Mouse (Mus musculus): ENCODE measurements at regions not wholly inside any gene's neighbourhood (a gene's known extent, or its start where the extent isn't known, plus 50 kb on each side); places are given as distances from the start of the nearest gene placed in this dataset.
"Not testable (repeated sequence)": the region's sequence is repeated elsewhere in the genome, so short reads cannot be mapped to it uniquely, and the experiment has no call there.

DNA sequence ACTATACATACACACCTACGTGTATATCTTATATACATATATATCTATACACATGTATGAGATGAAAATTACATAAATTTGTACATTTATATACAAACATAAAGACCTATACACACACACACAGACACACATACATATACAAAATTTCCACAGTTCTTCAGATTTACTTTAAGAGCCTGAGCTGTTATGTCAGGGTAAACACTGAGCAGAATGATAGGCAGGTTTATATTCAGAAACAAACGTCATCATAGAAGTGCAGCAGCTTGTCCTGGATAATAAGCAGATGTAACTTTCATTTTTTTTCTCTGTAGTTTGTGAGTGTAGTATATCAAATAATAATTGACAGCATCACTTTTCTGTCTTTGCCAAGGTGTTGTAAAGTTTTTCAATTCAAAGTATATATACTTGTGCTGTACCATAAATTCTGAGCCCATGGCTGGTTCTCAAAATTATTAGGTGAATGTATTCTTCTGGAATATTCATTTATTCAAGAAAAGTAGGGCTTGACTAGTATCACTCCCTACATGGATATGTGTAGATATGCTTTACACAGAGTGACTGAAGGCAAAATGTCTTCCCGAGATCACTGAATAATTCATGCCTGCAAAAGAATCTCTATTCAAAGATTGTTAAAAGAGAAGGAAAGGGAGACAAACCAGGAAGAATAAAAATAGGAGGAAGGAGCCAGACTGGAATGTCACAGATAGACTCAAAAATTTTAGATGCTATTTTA is 583.8 kb upstream of the Brinp3 start:
- no peak for DNase-seq (ENCODE audit: low spot score in 2 of 2)

DNA sequence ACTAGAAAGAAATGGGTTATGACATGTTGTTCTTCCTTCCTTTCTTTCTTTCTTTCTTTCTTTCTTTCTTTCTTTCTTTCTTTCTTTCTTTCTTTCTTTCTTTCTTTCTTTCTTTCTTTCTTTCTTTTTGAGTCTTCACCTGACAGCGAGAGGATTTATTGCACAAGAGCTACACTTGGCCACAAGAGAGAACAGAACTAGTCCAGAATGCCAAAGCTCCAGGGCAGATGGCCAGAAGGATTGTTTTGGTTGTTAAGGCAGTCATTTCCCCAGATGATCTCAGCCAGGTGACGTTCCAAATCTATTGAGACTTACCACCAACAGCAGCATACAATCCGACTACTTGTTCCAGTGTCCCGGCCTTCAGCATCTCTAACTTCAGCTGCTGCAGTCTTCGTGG is 558.8 kb upstream of the Brinp3 start:
- no peak for DNase-seq (ENCODE audit: low spot score in 2 of 2)

DNA sequence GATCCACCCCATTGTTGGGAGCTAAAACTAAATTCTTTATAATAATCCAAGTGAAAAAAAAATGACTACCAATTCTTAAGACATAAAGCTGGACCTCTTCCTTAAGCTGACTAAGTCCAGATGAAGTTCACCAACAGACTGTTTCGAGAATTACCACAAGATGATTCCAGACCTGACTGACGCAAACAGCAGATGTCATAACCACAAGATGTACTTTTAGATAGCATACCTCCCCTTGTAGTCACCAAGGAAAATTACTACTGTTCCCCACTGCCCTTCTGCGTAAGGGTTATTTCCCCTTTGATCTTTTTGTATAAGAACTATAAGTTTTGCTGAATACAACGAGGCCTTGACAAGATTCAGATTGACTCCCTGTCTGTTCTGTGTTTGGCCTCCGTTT is 536.8 kb upstream of the Brinp3 start:
- DNase-seq (ENCODE audit: low spot score in 2 of 2): not testable (repeated sequence)

DNA sequence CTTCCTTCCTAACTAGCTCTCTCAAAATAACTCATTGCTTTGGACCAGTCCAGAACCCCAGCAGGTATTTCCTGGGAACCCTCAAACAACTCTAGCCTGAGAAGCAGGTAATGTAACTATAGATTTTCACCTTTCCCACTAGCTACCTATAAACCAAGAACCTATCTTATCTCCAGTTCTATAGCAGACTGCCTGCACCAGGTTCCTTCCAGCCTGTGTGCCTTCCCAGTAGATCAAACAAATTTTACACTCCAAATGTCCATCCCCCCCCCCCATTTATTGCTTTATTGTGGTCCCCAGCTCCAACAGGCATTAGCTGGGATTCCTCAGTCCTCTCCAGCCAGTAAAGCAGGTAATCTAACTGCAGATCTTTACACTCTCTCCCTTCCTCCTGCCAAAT is 532.3 kb upstream of the Brinp3 start:
- no peak for DNase-seq (ENCODE audit: low spot score in 2 of 2)

DNA sequence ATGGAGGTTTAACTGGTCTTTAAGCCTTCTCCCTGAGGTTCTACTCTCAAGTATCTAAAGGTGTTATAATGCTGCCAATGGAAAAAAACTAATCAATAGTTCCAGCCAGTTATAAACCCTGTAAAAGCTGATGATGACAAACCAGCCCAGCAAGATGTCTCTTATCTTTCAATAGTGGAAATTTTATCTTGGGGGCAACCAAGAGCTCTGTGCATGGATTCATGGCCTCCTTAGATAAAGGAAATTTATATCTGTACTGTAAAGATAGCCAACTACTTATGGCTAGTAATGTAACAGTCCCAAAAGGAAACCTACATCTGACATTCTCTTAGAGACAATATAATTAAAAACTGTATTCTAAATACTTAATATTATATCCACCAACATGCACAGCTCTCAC is 526.5 kb upstream of the Brinp3 start:
- DNase-seq (ENCODE audit: low spot score in 2 of 2): no peak

DNA sequence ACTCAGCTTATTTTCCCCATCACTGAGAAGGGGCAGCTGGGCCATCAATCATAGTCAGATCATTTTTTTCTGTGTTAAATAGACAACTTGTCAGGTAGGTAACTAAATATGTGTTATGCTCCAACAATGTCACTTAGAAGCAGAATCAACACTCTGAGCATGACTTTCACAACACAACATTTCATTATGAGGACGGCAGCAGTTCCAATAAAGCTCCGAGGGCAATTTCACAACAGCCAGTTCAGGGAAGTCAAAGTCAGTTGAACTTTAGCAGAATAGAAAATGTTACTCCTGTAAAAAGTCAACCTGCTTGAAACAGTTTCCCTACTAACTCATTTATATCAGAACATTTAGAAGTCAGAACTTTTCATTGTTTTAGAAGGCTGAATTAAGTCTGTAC is 522.1 kb upstream of the Brinp3 start:
- no peak for DNase-seq (ENCODE audit: low spot score in 2 of 2)

DNA sequence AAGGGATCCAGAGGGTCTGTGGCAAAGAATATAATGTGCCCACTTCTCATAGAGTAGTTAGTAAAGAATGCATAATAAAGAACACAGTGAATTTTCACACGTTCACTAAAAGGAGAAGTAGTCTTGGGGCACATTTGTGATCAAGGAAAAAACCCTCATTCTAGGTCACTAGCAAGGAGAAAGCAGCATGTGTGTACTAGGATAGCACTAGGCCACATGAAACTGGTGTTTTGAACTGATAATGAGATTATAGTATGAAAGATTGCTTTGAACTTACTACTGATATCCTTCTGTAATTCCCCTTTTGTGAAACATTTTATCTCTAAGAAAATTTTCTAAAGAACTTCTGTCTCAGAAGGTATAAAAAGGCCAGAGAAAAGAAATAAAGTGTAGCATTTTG is 492.6 kb upstream of the Brinp3 start:
- DNase-seq (ENCODE audit: low spot score in 2 of 2): no peak

DNA sequence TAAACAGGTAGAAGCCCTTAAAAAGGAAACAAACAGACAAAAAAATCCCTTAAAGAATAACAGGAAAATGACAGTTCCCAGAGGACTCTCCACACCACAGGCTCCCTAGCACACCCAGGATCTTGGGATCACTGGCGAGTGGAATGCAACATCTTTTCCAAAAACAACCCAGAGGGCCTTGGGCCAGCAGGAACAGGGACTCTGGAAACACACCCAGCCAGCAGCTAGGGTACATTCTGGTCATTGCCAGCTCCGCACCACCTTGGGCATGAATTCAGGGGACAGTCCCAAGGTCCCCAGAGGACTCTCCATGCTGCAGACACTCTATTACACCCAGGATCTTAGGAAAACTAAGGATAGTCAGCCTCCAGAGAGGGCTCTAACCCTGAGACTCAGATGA is 479.5 kb upstream of the Brinp3 start:
- no peak for DNase-seq (ENCODE audit: low spot score in 2 of 2)

DNA sequence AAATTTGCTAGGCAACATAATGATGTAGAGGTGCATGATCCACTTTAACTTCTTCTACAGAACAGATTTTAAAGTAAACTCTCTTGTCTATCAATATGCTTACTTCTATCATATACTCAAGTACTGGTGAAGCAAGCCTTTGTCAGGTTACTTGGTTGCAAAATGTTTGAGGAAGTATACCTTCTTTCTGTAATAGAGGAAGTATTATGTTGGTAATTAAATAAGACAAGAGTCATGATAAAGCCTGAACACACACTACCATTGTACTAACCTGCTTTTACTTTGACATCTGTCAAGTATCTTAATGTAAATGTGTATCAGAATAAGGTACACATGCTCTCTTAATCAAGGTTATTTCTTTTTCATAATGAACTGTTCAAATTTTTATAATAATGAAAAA is 467.9 kb upstream of the Brinp3 start:
- no peak for DNase-seq (ENCODE audit: low spot score in 2 of 2)

DNA sequence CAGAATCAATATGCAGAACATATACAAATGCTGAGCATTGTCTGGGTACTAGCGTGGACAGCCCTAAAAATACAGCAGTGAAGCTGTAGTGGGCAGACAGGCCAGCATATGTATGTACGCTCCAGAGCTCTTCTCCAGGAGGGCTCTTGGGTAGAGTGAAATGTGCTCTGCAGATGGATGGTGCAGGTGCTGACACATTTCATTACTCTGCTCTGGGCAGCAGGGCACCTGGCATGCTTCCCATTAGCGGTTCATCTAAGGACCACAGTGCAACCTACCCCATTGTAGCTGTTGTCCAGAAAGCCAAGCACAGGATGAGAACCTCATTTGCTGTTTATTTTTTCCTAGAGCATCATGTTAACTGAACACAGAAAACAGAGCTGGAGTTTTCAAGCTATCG is 466.9 kb upstream of the Brinp3 start:
- no peak for DNase-seq (ENCODE audit: low spot score in 2 of 2)

DNA sequence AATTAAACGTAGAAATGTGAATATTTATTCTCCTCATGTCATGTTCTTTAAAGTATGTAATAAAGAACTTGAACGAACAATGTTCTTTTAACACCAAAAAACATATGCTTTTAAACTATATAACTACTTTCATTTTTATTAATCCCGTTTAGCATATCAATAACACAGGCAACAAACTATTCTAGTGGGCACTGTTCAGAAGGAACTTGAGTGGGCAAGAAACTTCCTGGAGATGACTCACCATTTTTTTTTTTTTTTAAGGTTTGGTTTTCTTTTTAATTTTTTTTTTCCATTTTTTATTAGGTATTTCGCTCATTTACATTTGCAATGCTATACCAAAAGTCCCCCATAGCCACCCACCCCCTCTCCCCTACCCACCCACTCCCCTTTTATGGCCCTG is 462.2 kb upstream of the Brinp3 start:
- not testable (repeated sequence) for DNase-seq (ENCODE audit: low spot score in 2 of 2)

DNA sequence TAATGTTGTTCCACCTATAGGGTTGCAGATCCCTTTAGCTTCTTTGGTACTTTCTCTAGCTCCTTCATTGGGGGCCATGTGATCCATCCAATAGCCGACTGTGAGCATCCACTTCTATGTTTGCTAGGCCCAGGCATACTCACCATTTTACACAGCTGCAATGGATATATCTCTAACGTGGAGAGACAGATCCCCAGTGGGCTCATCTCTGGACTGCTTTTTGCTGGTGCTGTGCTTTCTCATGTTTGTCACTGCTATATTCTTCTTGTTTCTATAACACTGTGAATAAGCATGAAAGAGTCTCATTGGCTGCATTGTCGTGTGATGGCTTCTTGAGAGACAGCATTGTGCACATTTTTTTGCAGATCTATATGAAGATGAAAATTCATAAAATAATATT is 461.6 kb upstream of the Brinp3 start:
- not testable (repeated sequence) for DNase-seq (ENCODE audit: low spot score in 2 of 2)

DNA sequence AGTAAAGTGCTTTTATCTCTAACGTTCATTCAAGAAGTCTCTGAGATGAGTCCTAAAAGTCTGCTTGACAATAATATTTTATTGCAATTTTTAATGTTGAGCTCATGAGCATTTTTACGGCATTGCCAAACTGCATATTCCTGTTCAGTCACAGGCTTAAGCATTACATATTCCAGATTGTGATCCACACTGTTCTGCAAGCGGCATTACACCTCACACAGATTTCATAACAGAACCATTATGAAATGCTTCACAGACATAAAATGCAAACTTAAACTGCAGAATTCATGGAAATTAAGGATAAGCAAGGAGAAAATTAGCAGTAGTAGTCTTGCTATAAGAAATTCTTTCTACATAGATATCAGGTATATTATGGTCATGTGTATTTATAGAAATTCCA is 442.1 kb upstream of the Brinp3 start:
- peak in 1 of 2 experiments; percentile 2 for DNase-seq (ENCODE audit: low spot score in 2 of 2)
